Mouse (Mus musculus) R1 (cell line): ENCODE data around the gene Cfc1.
A peak's percentile ranks its signal among the peaks of the same experiment; 100 is the strongest.
"Not testable (repeated sequence)": the region's sequence is repeated elsewhere in the genome, so short reads cannot be mapped to it uniquely, and the experiment has no call there.

Experiments
- DNase-seq: peaks from one replicate; pipeline ENCODE4 v3.0.0-alpha.2; 2018; ENCODE audit warnings: low read depth, low spot score

The Cfc1 gene

GRCm38 (mm10) chr1:34535043-34535698, at the start of gene Cfc1:
TSS of gene Cfc1 (plus strand) at chr1:34535648.
- DNase-seq: not testable (repeated sequence)

- DNase-seq: peak; percentile 35
Observed at GRCm38 (mm10) chr1:34487383-34487782, 48.1 kb upstream of the Cfc1 start.

- no peak for DNase-seq
Observed at GRCm38 (mm10) chr1:34489852-34490541, 45.5 kb upstream of the Cfc1 start.

GRCm38 (mm10) chr1:34491480-34491879, 44.0 kb upstream of the Cfc1 start:
- DNase-seq: no peak

GRCm38 (mm10) chr1:34502991-34503390, 32.5 kb upstream of the Cfc1 start:
- no peak for DNase-seq

- no peak for DNase-seq
Observed at GRCm38 (mm10) chr1:34505307-34505706, 30.1 kb upstream of the Cfc1 start.

GRCm38 (mm10) chr1:34505970-34506551, 29.4 kb upstream of the Cfc1 start:
- DNase-seq: no peak

GRCm38 (mm10) chr1:34507986-34508385, 27.5 kb upstream of the Cfc1 start:
- peak; percentile 53 for DNase-seq

- no peak for DNase-seq
Observed at GRCm38 (mm10) chr1:34510575-34510981, 24.9 kb upstream of the Cfc1 start.

- DNase-seq: peak; percentile 75
Observed at GRCm38 (mm10) chr1:34511027-34511426, 24.4 kb upstream of the Cfc1 start.

- no peak for DNase-seq
Observed at GRCm38 (mm10) chr1:34513068-34513467, 22.4 kb upstream of the Cfc1 start.

- peak; percentile 80 for DNase-seq
Observed at GRCm38 (mm10) chr1:34516595-34516994, 18.9 kb upstream of the Cfc1 start.

- DNase-seq: not testable (repeated sequence)
Observed at GRCm38 (mm10) chr1:34517297-34517696, 18.2 kb upstream of the Cfc1 start.

GRCm38 (mm10) chr1:34517797-34518196, 17.7 kb upstream of the Cfc1 start:
- not testable (repeated sequence) for DNase-seq

- no peak for DNase-seq
Observed at GRCm38 (mm10) chr1:34518259-34518658, 17.2 kb upstream of the Cfc1 start.

GRCm38 (mm10) chr1:34522205-34522849, 13.1 kb upstream of the Cfc1 start:
- no peak for DNase-seq

GRCm38 (mm10) chr1:34522850-34523244, 12.6 kb upstream of the Cfc1 start:
- no peak for DNase-seq

- DNase-seq: no peak
Observed at GRCm38 (mm10) chr1:34523647-34524046, 11.8 kb upstream of the Cfc1 start.

GRCm38 (mm10) chr1:34534574-34534973, 874 bp upstream of the Cfc1 start:
- not testable (repeated sequence) for DNase-seq

- peak; percentile 52 for DNase-seq
Observed at GRCm38 (mm10) chr1:34536291-34536766, 881 bp downstream of the Cfc1 start.

GRCm38 (mm10) chr1:34536767-34537485, 1.5 kb downstream of the Cfc1 start:
- peak; percentile 81 for DNase-seq
